25 mouse cellular contexts compared by ENCODE assay signal in genomic region chr2:147283390-147283789, GRCm38 (mm10).
A peak's percentile ranks its signal among the peaks of the same experiment; 100 is the strongest.
DNase-seq lines count a peak whose midpoint lies in the region; ATAC-seq and TF ChIP-seq lines count a peak whose summit lies in the region.
"Had no signal": no experiment of that assay in that cellular context is flagged by ENCODE, and none has a peak within 500 bp of the region (broad histone marks: within the 10 kb centered on the region; RNA-seq: fewer than 3 reads in every experiment).

No protein-coding gene starts in this region.

- H3K4me2 ChIP-seq in embryonic facial prominence, embryonic 12.5 days (replicated peaks): no peak overlapping the region
- H3K4me2 ChIP-seq in intestine, embryonic 15.5 days (replicated peaks): no peak overlapping the region
- H3K4me2 ChIP-seq: embryonic facial prominence, embryonic 13.5 days; forebrain, embryonic 13.5 days; heart, embryonic 11.5 days; hindbrain, embryonic 15.5 days had no signal

- no peaks in the 10 kb centered on the region; the same call in 1 of the 2 replicates for H3K27me3 ChIP-seq in embryonic facial prominence, embryonic 12.5 days
- H3K27me3 ChIP-seq in embryonic facial prominence, embryonic 10.5 days (replicated peaks; ENCODE audit: low read depth, poor library complexity, severe bottlenecking): no peaks in the 10 kb centered on the region
- H3K27me3 ChIP-seq in kidney, adult 2 months (replicated peaks; ENCODE audit: control insufficient read depth, insufficient read depth, low read length): no peaks in the 10 kb centered on the region
- no peaks in the 10 kb centered on the region for H3K27me3 ChIP-seq in intestine, embryonic 15.5 days (replicated peaks)
- H3K27me3 ChIP-seq: embryonic facial prominence, embryonic 13.5 days; forebrain, embryonic 13.5 days; hindbrain, embryonic 15.5 days had no signal

- H3K27ac ChIP-seq in embryonic facial prominence, embryonic 12.5 days: no peak overlapping the region
- H3K27ac ChIP-seq in embryonic facial prominence, embryonic 10.5 days (replicated peaks): no peak overlapping the region
- H3K27ac ChIP-seq in kidney, adult 2 months (ENCODE audit: insufficient read depth, low read depth, low read length): no peak overlapping the region
- no peak overlapping the region for H3K27ac ChIP-seq in intestine, embryonic 15.5 days
- H3K27ac ChIP-seq: embryonic facial prominence, embryonic 13.5 days; forebrain, embryonic 10.5 days; forebrain, embryonic 13.5 days; gastrocnemius, adult 2 months; heart, adult 2 months; hindbrain, embryonic 15.5 days had no signal

- no peak for TF ChIP-seq CTCF in kidney, adult 2 months (conservative IDR thresholded peaks at IDR 0.05; ENCODE audit: insufficient read depth, insufficient read length, low read depth, low read length)

- WGBS in embryonic facial prominence, embryonic 12.5 days: 72% methylated on average over 3 of the region's 3 CpGs
- 83% methylated on average over 3 of the region's 3 CpGs for WGBS in embryonic facial prominence, embryonic 10.5 days
- 67% methylated on average over 3 of the region's 3 CpGs for WGBS in kidney, adult 2 months
- 76% methylated on average over 3 of the region's 3 CpGs for WGBS in intestine, embryonic 15.5 days

- H3K36me3 ChIP-seq in embryonic facial prominence, embryonic 12.5 days: no peaks in the 10 kb centered on the region
- H3K36me3 ChIP-seq in embryonic facial prominence, embryonic 10.5 days (replicated peaks): no peaks in the 10 kb centered on the region
- H3K36me3 ChIP-seq in kidney, adult 2 months (ENCODE audit: control insufficient read depth, insufficient read depth, low read length): no peaks in the 10 kb centered on the region
- H3K36me3 ChIP-seq in intestine, embryonic 15.5 days: no peaks in the 10 kb centered on the region
- H3K36me3 ChIP-seq: embryonic facial prominence, embryonic 13.5 days; forebrain, embryonic 10.5 days; hindbrain, embryonic 15.5 days had no signal

- no peak overlapping the region for H3K4me3 ChIP-seq in embryonic facial prominence, embryonic 12.5 days
- H3K4me3 ChIP-seq in embryonic facial prominence, embryonic 10.5 days: no peak overlapping the region
- H3K4me3 ChIP-seq in kidney, adult 2 months (ENCODE audit: insufficient read depth, low read depth, low read length): no peak overlapping the region
- H3K4me3 ChIP-seq in intestine, embryonic 15.5 days (replicated peaks): no peak overlapping the region
- H3K4me3 ChIP-seq: embryonic facial prominence, embryonic 13.5 days; forebrain, embryonic 10.5 days; forebrain, embryonic 13.5 days; gastrocnemius, adult 2 months; heart, adult 2 months; hindbrain, embryonic 15.5 days had no signal

- TF ChIP-seq POLR2A in kidney, adult 2 months (IDR thresholded peaks at IDR 0.05; ENCODE audit: low read depth, low read length): no peak

- peak; percentile 10; the same call in 1 of the 2 replicates for ATAC-seq in embryonic facial prominence, embryonic 12.5 days (ENCODE audit: insufficient number of reproducible peaks, insufficient read depth, low FRiP score, low TSS enrichment)
- ATAC-seq in common myeloid progenitor, adult 5-6 weeks (replicated peaks; ENCODE audit: low read depth, poor library complexity, severe bottlenecking): peak; percentile 52
- 0 out of 2 replicates have a peak, but pooled peaks have one; percentile 21 for ATAC-seq in megakaryocyte, adult 5-6 weeks (ENCODE audit: poor library complexity, severe bottlenecking)
- no peak for ATAC-seq in intestine, embryonic 15.5 days
- ATAC-seq: activated CD4-positive, CD25-positive, alpha-beta regulatory T cell, adult 4 months; forebrain, embryonic 13.5 days; forebrain, embryonic 16.5 days had no signal

- no peak overlapping the region for H3K9ac ChIP-seq in embryonic facial prominence, embryonic 12.5 days
- H3K9ac ChIP-seq in intestine, embryonic 15.5 days: no peak overlapping the region
- H3K9ac ChIP-seq: embryonic facial prominence, embryonic 13.5 days; forebrain, embryonic 13.5 days; hindbrain, embryonic 15.5 days had no signal

- DNase-seq in embryonic facial prominence, embryonic 10.5 days (ENCODE audit: low spot score): no peak
- DNase-seq in kidney, adult 2 months: peak; percentile 24
- no peak for DNase-seq in kidney, postnatal 10 days
- DNase-seq in ovary, postnatal 36 days (ENCODE audit: low spot score): no peak
- DNase-seq: adrenal gland, adult 8-10 months; adrenal gland, postnatal 25 days; cerebellum, adult 11-12 months; cerebellum, adult 8-10 months; cerebellum, postnatal 10 days; cerebellum, postnatal 36 days; gastrocnemius, adult 2 months; gastrocnemius, postnatal 14 days; heart, adult 2 months; heart, postnatal 4 days had no signal

- H3K9me3 ChIP-seq in embryonic facial prominence, embryonic 12.5 days: no peaks in the 10 kb centered on the region
- no peaks in the 10 kb centered on the region for H3K9me3 ChIP-seq in embryonic facial prominence, embryonic 10.5 days
- no peaks in the 10 kb centered on the region for H3K9me3 ChIP-seq in intestine, embryonic 15.5 days
- H3K9me3 ChIP-seq: embryonic facial prominence, embryonic 13.5 days; forebrain, embryonic 10.5 days; forebrain, embryonic 13.5 days; hindbrain, embryonic 15.5 days had no signal

- H3K4me1 ChIP-seq in embryonic facial prominence, embryonic 12.5 days: no peaks in the 10 kb centered on the region
- no peaks in the 10 kb centered on the region for H3K4me1 ChIP-seq in embryonic facial prominence, embryonic 10.5 days
- H3K4me1 ChIP-seq in kidney, adult 2 months (ENCODE audit: control insufficient read depth, insufficient read depth, low read length): no peaks in the 10 kb centered on the region
- H3K4me1 ChIP-seq in intestine, embryonic 15.5 days (replicated peaks): no peaks in the 10 kb centered on the region
- H3K4me1 ChIP-seq: embryonic facial prominence, embryonic 13.5 days; forebrain, embryonic 10.5 days; forebrain, embryonic 13.5 days; hindbrain, embryonic 15.5 days had no signal
